Mouse (Mus musculus) left cerebral cortex, postnatal 10 days (tissue): ENCODE data around the gene Adam8. TPM values are rescaled to one million over a fixed set of nuclear protein-coding genes. Genes with fewer than 3 reads are reported as not detected.
A peak's percentile ranks its signal among the peaks of the same experiment; 100 is the strongest.

Experiments
- DNase-seq, 2 experiments: peaks; one replicate each; pipeline ENCODE4 v3.0.0; 2021 to 2022; ENCODE audit warnings: low spot score in 2 of 2, mixed read lengths in 1 of 2; ENCODE audit errors: extremely low spot score in 1 of 2
- intact Hi-C: fragments of 180-260 bp; cut with DNase I; formaldehyde crosslinking; loops from one replicate; pipeline ENCODE4 v1.15.1; 2025
- total RNA-seq, 2 experiments: library from RNA; stranded (reverse); gene quantifications; 2 replicates each; pipeline ENCODE4 v1.2.3; 2021

Gene Adam8
- total RNA-seq, result under 1 TPM; 0.81 to 0.89 TPM

DNA sequence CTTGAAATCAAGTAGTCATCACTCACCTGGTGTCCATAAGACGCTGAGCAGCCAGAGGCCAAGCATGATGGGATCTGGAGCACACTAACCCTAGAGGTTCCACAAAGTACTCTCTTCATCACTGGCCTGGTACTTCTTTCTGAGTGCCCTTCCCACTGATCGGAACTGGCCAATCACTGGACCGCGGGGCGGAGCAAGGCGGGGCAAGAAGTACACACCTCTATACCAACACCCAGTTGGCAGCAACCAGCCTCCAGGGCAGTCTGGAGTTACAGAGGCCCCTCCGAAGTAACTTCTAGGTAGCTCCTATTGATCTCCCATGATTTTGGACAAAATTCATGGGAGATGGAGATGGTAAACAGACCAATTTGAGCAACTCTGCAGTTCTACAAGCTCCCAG is at the start of gene Adam8:
Gene Adam8 (minus strand): TSS at position 157 of the 400 bp plus-strand sequence.
- DNase-seq, result no peak
- intact Hi-C loops, result loop anchor here (5.0 to 10.0 kb wide), 2 partner anchors 90 to 348 kb away; no protein-coding TSS in a partner anchor

DNA sequence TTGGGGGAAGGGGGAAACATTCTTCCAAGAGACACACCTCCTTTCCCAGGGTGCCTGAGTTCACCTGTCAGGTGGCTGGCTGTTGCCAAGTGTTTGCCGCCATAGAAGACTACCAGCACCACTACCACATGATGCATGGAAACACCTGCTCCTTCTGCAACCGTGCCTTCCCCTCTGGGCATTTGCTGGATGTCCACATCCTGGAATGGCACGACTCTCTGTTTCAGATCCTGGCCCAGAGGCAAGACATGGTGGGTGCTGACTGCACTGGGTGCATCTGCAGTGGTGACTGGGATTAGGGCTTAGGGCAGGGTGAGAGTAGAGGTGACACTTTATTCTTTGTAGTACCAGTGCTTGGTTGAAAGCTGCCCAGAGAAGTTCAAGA is 44.8 kb upstream of the Adam8 start:
- intact Hi-C loops, result no loop called here

DNA sequence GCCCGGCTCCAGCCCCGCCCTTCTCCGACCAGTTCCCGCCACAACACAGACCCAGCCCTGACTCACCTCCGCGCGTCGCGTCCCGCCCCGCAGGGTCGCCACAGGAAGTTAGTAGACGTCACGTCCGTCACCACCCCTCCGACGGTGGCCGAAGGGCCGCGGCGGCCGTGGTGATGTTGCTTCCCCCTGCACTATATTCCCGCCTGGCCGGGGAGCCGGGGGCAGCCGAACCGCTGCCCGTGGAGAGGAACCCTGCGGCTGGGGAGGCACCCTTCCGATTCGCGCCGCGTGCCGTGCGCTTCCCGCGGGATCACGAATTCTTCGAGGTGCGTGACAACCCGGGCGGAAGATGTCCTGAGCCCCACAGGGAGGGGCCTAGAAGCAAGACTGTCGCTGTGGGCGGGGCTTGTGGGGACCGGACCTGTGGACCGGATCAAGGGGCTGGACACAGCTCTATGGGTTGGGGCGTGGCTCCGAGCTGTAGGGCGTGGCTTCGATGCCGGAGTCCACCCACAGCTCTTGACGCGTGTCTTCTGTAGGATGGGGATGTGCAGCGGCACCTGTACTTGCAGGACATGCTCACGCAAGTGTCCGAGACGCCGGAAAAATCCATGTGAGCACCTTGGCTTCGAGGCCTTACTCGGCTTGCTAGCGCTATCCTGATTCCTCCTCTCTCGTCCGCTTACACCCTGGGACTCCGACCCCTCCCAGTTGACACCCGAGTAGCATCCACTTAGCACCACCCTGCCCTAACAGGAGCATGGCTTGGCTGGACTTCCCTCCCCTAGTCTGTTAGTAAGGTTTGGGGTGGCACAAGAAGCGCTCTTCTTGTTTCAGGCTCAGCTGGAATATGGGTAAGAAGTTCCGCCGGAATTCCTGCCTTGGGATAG is 44.2 kb upstream of the Adam8 start, which contains the start of the genes Zfp511 and Tubgcp2:
Gene Zfp511 (plus strand): TSS at position 111 of the 890 bp plus-strand sequence.
Gene Tubgcp2 (minus strand): TSS at position 389 of the 890 bp plus-strand sequence.
- DNase-seq, result peak; percentile 85 to 98
- intact Hi-C loops, result no loop called here

More for the DNA sequence above, 44.8 kb upstream of the Adam8 start:
- DNase-seq, result no peak

DNA sequence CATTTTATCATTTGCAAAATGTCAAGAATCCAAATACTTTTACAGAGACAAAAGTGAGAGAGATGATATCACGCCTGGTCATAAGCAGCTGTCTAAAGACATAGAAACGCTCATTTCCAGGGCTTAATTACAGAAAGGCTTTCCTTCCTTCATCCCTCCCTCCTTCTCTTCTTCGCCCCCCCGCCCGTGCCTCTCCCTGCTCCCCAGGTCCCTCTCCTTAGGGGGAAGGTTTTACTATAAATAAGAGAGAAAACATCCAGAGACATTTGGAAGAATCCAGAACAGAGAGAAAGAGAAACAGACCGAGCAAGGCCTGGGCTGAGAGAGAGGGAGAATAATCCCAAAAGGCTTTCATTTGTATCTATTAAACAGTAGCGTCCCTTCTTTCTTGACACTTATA is 43.1 kb upstream of the Adam8 start:
- intact Hi-C loops, result no loop called here
- DNase-seq, result no peak

DNA sequence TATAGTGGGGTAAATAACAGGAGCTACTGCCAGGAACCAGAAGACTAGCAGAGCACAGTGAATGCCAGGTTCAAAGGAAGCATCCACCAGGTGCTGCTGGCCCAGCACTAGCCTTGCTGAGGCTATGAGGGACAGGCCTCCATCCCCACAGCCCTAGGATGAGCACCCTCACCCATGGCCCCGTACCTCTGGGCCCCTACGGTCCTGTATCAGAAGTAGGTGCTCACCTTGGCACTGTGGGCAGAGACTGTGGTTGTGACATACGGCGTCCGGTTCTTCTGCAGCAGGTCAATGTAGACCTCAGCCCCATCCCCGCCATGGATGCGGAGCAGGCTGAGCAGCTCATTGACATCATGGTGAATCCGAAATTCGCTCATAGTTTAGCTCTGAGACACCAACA is 41.0 kb upstream of the Adam8 start:
- intact Hi-C loops, result no loop called here

DNA sequence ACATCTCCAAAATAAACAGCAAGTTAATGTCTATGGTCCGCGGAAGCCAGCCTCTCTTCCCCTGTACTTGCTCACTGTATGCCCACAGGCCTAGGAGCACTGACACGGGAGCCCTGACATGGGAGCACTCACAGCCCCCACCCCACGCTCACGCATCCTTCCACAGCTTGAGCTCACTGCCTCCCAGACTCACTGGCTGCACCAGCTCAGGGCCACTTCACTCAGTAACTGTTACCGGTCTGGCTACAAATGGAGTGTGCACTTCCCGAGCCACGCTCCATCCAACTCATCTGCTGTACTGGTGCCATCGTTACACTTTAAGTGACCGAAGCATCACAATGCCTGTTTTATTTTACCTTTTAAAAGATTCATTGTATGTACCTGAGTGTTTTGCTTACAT is 40.0 kb upstream of the Adam8 start:
- intact Hi-C loops, result no loop called here

More for the DNA sequence above, 41.0 kb upstream of the Adam8 start:
- DNase-seq, result no peak

DNA sequence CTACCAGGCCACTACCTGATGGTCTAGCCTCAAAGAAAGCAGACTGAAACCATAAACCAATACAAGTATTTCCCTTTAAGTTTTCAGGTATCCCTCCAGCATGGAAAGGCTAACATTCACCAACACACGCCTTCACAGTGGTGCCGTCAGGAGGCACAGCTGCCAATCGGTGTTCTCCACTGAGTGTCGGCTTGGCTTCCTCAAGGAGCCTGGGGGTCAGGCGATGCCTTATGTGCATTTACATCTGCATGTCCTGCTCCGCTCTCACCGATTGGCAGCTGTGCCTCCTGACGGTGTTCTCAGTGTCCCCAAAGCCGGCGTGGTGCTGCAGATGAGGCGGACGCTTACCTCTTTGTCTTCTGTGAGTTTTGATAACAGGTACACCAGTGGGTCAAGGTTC is 39.4 kb upstream of the Adam8 start:
- no peak for DNase-seq
- intact Hi-C loops, result no loop called here

More for the DNA sequence above, 40.0 kb upstream of the Adam8 start:
- no peak for DNase-seq

DNA sequence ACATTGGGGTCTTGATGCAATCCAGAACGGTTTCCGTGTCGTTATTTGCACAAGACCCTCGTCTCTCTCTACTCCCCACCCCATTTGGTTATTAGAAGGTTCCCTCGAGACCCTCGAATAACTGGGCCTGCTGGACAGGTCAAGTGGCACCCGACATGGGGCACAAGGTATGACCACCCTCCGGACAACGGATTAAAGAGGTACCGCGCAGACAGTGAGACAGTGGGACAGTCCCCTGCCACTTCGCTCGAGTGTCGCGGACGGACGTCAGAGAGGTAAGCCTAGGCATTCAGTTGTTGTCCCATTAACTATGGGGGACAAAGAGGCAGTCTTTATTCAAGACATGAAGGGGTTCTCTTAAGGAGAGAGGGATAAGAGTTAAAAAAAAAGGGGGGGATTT is 19.0 kb upstream of the Adam8 start:
- intact Hi-C loops, result no loop called here
- no peak for DNase-seq

DNA sequence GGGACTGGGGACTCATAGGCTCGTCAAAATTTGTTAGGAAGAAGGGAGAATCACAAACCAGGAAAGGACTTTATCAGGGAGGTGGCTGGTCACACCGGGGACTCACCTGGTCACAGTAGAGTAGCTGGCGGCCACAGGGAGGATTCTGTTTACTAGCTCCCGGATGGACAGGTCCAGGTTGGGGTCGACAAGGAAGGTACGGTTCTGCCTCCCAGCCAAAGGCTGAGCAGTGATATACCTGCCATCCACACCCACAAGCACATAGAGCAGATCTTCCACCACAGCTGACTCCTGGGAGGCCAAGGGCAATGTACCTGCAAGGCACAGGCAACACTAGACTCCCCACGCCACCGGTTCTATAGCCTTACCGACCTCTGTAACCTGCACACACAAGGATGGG is 15.4 kb upstream of the Adam8 start:
- intact Hi-C loops, result no loop called here

DNA sequence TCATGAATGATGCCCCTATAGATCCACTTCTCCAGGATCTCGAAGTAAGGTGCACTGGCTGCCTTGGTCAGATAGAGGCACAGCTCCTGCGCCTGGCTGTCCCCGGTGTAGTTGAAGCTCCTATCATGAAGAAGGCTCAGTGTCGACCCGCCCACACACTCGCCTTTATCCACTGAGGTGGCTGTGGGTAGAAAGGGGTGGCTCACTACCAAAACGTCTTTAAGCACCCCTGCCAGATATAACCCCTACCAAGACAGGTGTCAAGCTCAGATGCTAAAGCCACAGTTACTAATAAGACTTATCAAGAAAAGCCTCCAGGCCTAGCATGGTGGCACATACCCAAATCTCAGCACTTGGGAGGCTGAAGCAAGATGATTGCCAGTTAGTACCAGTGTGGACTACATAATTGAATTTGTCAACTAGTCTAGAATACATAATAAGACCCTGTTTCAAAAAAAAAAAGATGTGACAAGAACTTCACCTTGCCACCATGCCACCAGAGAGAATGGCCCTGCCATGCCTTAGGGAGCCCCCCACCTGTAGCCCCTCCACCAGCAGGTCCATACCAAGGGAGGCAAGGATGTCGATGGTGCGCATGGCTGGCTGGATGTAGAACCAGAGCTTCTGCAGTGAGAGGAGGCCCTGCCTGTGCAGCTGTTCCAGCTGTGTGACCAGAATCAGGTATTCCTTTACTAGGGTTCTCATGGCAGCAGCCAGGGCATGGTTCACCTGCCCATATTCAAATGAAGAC is 14.7 kb upstream of the Adam8 start:
- no peak for DNase-seq
- intact Hi-C loops, result no loop called here

More for the DNA sequence above, 15.4 kb upstream of the Adam8 start:
- no peak for DNase-seq

DNA sequence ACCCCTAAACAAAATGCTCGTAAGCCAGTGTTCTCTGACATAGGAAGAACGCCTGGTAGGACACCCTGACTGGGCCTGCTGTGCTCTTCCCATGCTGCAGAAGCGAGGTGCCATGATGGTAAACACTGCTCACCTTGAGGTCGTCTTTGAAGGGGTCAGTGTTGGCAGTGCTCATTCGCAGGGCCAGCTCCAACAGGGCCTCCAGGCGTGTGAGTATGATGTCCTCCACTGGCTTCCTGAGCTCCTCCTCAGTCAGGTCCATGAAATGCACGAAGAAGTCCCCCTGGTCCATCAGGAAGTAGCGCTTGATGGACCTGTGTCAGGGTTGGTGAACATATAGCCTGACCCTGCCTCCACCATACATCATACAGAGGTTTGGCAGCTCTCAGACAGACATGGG is 12.3 kb upstream of the Adam8 start:
- intact Hi-C loops, result no loop called here
- DNase-seq, result no peak

DNA sequence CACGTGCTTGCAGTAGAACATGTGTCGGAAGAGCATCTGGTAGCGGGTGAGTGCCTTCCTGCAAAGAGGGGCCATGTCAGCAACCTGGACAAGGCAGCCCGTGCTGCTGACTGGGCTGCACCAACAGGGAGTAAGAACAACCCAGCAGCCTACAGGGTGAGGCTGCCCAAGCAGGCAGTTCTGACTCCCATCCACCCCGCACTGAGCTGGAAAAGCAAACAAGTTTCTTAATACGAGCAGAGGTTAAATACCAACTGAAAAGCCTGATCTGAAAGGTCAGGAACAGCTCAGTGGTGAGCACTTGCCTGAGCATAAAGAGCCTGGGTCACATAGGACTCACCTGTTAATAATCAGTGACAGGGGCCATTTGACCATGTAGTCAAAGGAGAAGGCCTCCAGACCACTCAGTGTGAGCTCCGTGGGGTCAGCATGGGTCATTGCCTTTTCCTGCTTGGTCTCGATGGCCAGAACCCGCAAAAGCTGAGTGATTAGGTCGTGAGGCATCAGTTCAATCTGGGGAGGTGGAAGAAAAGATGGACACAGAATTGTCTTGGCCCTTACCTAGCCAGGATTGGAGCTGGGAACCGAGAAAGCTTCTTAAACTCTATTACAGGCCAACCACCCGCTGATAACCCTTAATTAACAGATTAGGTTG is 8.9 kb upstream of the Adam8 start:
- no peak for DNase-seq
- intact Hi-C loops, result no loop called here

DNA sequence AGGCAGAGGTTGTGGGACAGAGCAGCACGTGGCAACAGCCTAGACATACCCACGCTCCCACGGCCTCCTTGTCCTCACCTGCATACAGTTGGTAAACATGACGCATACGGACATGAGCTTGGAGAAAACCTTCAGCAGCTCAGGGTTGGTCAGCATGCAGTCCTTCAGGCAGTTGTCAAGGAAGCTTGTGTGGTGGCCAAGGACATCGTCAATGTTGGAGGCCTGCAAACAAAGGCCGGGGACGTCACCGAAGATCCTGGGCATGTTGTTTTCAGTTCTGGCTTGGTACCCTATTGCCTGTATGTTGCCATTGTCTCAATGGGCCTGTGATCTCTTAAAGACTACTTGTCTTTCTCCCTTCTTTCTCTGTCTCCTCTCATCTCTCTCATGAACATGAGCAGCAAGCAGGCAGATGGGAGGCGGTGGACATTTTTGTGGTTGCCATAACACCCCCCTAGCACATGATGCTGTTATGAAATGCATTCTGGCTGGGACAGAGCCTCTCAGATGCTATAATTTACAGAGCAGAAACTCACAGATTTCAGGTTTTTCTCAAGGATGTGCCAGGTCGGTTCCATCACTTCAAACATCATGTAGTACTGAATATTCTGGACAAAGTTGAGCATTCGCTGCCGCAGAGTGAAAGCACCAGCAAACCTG is 6.5 kb upstream of the Adam8 start:
- DNase-seq, result no peak
- intact Hi-C loops, result loop anchor here (10.0 kb wide), 1 partner anchor 354 kb away; no protein-coding TSS in a partner anchor

DNA sequence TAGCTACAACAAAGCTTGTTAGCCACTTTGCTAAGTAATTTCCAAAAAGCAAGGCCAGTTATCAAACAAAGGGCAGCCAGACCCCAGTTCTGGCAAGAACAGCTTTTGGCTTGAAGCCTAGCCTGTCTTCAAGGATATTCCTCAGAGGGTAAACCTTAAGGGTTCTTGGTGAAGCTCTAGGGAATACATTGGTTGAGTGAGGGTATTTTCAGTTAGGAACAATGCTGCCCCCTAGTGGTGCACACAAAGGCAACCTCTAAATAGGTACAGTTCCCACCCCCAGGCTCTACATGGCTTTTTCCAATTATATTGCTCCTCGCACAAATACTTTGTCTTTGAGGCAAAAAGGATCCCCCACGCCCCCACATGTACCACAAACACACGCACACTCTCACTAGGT is 2.3 kb upstream of the Adam8 start:
- intact Hi-C loops, result loop anchor here (5.0 to 10.0 kb wide), 2 partner anchors 92 to 350 kb away; no protein-coding TSS in a partner anchor
- peak; percentile 64 to 66 for DNase-seq

DNA sequence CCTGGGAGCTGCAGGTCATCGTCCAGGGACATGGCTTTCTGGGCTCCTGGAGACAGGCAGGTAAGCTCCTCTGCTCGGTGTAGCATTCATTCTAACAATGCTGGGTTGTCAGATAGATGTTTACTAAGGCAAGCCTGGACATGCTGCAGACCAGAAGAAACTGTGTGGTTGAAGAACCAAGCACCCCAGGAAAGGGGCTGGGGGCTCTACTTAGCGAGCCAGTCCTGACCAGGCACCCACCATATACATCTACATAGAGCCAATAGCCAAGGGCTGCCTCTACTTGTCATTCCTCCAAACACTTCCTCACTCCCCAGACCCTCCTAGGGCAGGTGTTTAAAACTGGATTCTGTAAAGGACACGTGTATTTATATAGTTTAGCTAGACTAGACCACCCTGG is 1.8 kb upstream of the Adam8 start:
- intact Hi-C loops, result loop anchor here (5.0 to 10.0 kb wide), 2 partner anchors 92 to 349 kb away; no protein-coding TSS in a partner anchor
- no peak for DNase-seq

DNA sequence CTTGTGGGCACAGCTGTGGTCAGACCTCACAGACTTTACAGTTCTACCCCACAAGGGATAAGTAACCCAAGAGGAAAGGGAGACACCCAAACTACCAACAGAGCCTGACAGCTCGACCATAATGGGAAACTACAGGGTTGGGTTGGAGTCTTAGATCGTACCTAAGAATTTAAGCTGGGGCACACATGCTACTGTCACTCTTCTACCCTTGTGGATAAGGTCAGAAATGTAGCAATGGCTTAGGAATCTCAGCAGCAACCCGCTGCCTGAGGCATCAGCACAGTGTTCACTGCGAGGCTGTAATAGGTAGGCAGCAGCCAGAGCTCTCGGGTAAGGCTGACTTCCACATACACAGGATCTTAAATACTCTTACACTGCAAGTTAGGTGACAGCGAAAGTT is 1.2 kb upstream of the Adam8 start:
- intact Hi-C loops, result loop anchor here (5.0 to 10.0 kb wide), 2 partner anchors 91 to 349 kb away; no protein-coding TSS in a partner anchor

DNA sequence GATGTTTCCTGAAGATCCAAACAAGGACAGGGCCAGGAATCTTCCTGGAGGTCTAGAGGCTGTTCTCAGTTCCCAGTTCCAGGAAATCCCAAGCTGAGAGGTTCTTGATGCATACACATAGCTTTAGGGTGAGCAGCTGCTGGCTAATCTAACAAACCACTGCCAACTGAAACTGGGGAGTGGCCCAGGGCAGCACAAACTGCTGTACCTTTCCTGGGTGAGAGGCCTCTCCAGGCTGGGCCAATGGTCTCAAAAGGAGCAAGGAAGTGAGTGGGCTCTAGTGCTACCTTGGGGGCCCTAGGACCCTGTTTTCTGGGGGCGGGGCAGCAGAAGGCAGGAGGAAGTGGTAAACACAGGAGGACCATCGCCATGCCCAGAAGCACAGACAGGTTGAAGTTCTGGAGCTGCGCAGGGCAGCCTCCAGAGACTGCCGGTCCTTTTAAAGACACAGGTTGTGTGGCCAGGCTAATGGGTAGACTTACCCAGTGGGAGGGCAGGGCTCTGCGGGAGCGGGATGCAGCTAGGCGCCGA is 1.4 kb downstream of the Adam8 start:
- no peak for DNase-seq
- intact Hi-C loops, result loop anchor here (5.0 to 10.0 kb wide), 2 partner anchors 89 to 346 kb away; no protein-coding TSS in a partner anchor

More for the DNA sequence above, 1.2 kb upstream of the Adam8 start:
- DNase-seq, result no peak

DNA sequence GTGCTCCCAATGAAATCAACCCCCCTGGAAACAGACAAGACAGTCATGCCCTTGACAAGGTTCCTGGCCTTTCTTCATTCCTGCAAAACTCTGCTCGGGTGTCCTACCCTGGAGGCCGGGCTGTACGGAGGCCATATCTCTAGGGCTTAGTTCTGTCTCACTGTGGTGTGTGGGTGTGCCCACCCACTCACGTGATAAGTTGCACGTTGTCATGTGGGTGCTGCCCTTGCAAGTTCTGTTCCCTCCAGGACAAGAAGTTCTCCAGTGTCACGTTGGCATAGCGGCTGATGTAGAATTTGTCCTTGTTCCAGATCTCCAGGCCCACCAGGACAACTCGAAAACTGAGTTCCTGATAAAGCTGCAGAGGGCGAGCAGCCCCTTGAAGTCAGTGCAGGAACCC is 4.1 kb downstream of the Adam8 start:
- no peak for DNase-seq
- intact Hi-C loops, result no loop called here
